Mouse (Mus musculus) inflammation-experienced regulatory T-cells, adult 16 weeks (primary cell): ENCODE measurements around the gene Stx1a. TPM values are rescaled to one million over a fixed set of nuclear protein-coding genes. Genes with fewer than 3 reads are reported as not detected.

Experiments used
- polyA plus RNA-seq: library from polyadenylated mRNA; unstranded; fragments of 100-300 nt; shearing (Covaris generic); gene quantifications from one replicate; pipeline ENCODE4 v1.2.1, GENCODE M21; 2017

Gene Stx1a
- polyA plus RNA-seq: 16.7 TPM

DNA sequence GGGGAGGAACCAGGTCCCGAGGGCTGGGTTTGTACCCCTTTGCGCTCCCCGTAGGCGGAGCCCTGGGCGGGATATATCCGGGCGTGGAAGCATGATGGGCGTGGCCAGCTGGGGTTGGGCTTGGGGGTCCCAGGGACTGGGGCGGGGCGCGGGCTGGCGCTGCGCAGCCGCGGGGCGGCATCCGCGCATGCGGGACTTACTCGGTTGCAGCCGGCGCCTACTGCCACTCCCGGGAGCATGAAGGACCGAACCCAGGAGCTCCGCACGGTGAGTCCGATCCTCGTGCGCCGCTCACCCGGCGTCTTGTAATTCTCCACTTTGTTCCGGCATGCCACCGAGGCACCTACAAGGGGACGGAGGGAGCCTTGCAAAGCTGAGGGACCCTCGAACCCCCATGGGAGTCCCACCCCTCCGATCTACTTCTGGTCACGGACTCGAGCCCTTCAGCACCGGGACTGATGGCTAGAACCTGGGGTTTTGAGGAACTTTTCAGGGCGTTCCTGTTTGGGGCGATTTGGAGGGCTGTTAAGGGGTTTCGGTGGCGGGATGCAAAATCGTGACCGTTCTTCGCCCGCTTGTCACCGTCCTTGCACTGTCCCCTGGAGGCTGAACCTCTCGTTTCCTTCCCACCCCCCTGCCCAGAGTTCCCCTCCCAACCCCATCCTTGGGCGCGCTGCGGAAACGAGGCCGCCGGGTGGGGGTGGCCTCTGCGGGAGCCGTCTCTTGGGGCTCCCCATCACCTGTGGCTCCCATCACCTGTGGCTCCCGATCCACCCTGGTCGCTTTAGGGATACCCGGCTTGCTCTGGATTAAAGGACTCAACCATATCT is at the start of gene Stx1a:
Gene Stx1a, plus strand, starts transcription at position 139 of the 830 bp plus-strand sequence.

DNA sequence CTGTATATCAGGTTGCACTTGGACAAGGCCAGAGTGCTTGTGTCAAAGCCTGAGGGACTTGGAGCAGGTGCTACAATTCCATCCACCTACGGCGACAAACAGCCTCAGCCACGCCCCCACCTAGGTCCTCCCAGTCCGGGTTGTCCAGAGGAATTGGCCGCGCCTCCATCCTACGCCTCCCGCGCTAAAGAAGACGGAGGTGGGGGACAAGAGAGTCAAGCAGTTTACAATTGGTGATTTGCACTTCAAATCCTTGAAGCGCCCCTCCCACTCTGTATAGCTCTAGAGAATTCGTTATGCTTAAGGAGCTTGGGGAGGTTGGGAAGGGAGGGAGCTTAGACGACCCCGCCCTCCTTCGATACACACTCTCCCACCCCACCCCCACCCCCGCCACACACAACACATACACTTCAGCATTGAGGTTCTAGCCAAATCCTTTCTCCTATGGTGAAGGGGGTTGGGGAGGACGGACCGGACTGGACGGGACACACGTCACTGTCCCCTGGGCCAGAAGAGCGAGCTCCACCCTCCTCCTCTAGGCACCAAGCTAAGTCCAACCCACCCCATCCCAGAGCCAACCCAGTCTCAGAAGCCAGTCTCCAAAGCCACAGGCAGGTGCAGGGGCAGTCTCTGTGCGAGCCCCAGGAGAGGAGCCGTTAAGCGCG is 37.5 kb upstream of the Stx1a start, which contains the start of gene Cldn3:
Gene Cldn3, plus strand, starts transcription at position 582 of the 665 bp plus-strand sequence.

DNA sequence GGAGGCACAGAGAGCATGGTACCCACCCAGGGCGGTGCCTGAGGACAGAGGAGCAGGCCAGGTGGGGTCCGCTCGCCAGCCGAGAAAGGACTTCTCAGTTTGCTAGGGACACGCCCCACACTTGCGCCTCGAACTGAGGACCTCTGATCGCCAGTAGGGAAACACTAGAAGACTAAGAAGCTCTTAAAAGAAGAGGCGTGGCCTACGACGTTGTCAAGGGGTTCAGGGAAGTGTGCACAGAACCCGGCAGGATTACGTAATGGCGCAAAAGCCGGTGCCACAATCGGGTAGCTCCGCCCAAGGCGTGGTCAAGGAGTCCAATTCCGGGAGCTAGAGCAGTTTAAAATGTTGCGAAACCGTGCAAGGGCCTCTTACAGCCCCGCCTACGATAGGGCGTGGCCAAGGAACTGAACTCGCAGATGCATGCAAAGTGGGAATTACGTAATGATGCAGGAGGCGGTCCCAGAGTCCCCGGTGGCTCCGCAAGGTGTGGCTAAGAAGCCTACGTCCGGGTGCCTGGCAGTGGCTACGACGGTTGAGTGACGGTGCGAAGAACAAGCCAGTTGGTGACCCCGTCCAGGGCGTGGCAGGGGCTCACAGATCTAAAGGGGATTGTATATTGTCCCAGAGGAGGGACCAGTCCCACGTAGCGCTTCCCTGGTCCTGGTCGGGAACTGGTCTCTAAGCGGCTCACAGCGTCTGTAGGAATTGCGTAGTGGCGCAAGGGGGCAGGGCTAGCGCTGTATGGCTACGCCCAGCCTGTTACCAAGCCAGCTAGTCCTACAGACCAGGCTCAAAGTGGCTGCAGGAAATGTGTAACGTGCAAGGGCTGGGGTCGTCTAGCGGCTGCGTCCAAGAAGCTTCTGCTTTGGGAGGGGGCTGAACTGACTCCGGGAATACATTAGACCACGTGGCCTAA is 14.4 kb upstream of the Stx1a start, which contains the start of gene Abhd11:
Gene Abhd11, plus strand, starts transcription at position 482 of the 919 bp plus-strand sequence.

DNA sequence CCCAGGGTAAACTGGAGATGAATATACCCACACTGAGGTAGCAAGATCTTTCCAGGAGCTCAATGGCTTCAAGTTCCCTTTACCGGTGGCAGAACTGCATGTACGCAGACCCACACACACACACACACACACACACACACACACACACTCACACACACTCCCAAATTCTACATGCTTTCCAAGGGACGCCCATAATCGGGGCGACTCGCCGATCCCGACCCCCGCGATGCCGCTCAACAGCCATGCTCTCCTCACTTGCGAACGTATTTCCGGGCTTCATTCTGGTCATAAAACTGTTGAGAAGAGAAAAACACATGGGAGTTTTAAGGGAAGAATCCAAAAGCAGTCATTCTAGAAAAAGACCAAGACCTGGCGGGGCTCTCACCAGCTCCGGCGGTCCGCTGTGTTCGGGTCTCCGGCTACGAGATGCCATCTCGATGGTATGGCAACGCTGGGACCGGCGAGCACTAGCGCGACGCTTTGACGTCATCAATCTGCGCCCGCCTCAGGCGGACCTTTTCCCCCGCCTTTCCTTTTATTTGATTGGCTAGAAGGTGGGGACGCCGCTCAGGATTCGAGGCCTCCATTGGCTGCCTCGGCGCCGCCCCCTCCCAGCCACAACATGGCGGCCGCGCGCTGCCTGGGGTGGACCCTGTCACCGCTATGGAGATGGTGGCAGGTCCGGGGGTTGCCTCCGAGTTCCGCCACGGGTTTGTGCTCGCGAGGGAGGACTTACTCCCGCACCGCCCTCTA is 40.5 kb downstream of the Stx1a start, which contains the start of gene Dnajc30:
Gene Dnajc30, plus strand, starts transcription at position 574 of the 753 bp plus-strand sequence.

DNA sequence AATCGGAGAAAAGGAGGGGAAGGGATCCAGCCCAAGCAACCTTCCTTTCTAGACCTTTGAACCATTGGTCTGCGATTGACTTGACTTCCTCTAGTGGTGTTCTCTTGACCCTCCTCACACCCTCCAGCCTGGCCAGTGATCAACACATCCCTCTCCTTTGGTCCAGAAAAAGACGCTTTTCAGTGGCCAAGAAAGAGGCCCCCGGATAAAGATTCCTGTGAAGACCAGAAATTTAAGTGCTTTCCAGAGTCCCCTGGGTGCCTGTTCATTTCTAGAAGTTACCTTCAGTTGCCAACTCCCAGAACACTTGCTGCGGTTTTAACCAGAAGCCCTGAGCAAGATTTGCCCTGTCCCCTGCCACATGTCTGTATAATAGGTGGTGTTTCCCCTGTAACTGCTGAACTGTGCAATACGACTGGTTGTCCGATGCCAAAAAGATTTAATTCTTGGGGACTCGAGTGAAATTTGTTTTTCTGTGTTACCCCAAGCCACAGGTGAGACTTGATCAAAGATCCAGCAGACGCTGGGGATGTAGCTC is 41.7 kb downstream of the Stx1a start, which contains the start of gene Bud23:
Gene Bud23, minus strand, starts transcription at position 51 of the 538 bp plus-strand sequence.

DNA sequence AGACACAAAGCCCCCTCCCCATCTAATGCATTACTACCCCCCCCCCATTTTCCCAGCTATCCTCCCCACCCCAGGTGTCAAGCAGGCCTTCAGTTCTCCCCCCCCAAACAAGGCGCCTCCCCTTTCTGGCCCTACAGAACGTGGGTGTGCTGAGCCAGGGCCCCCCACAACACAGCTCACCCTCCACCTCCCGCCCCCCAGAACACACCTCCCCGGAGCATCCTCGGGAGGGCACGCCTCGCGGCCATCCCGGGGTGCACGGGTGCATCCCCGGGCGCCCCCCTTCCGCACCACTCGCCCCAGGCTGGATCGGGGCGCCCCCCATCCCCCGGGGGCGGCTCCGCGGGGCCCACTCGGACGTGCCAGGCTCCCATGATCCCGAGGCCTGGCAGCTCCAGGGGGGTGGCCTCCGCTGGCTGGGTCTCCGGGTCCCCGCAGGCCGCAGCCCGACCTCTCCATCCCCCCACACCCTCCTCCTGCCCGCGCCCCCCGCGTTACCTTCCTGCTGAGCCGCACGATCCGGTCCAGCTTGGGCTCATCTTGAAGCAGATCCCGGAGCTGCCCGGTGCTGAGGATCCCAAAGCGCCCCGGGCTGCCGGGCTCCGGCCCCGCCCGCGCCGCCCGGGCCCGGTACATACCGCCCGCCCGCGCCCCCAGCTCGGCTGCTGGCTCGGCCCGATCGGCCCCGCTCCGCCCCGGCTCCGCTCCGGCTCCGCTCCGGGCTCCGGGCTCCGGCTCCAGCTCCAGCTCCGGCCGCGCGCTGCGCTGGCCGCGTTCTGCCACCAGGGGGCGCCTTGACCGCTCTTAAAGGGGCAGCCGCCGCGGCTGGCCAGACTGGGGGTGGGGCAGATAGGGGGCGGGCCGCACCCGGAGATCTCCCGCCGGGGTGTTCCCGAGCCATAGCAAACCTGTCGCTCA is 54.5 kb downstream of the Stx1a start, which contains the start of gene Vps37d:
Gene Vps37d, minus strand, starts transcription at position 703 of the 918 bp plus-strand sequence.

DNA sequence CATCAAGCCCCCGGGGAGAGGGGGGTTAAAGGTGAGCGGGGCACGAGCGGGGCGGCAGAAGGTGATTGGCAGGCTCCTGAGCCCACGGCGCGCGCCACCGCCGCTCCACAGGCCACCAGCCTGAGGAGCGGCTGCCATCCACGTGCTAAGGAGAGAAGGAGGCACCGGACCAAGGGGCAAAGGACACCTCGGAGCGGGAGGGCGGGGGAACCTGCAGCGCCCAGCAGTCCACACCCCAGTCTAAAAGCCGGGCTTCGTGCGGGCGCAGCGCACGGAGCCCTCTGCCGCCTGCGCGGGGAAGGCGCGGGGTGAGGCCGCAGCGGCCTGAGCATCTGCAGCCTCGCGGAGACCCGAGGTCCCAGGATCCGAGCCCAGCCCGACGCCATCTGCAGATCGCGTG is 66.4 kb downstream of the Stx1a start, which contains the start of gene Mlxipl:
Gene Mlxipl, plus strand, starts transcription at position 238 of the 400 bp plus-strand sequence.

Other genes with a start within 250 kb of the Stx1a start
- not detected for gene Tmem270, start 116.7 kb upstream of the Stx1a start, polyA plus RNA-seq
- 0.28 TPM for gene Cldn13, start 108.0 kb upstream of the Stx1a start, polyA plus RNA-seq
- gene Mettl27, start 91.1 kb upstream of the Stx1a start, polyA plus RNA-seq: 10.1 TPM
- gene Cldn4, start 76.5 kb upstream of the Stx1a start, polyA plus RNA-seq: not detected
- not detected for gene Cldn3, start 37.3 kb upstream of the Stx1a start, polyA plus RNA-seq
- 73.7 TPM for gene Abhd11, start 14.3 kb upstream of the Stx1a start, polyA plus RNA-seq
- gene Dnajc30, start 40.7 kb downstream of the Stx1a start, polyA plus RNA-seq: 24.3 TPM
- 114 TPM for gene Bud23, start 41.5 kb downstream of the Stx1a start, polyA plus RNA-seq
- not detected for gene Vps37d, start 54.8 kb downstream of the Stx1a start, polyA plus RNA-seq
- gene Mlxipl, start 66.4 kb downstream of the Stx1a start, polyA plus RNA-seq: 0.32 TPM
- gene Tbl2, start 126.2 kb downstream of the Stx1a start, polyA plus RNA-seq: 22.6 TPM
- 87.7 TPM for gene Bcl7b, start 144.8 kb downstream of the Stx1a start, polyA plus RNA-seq
- gene Baz1b, start 163.8 kb downstream of the Stx1a start, polyA plus RNA-seq: 19.5 TPM
- not detected for gene Fzd9, start 227.7 kb downstream of the Stx1a start, polyA plus RNA-seq